Mouse (Mus musculus) Muller cell, postnatal 12 days (primary cell): Measurements from ENCODE around the gene Olfr715b.
"Not testable (repeated sequence)": the region's sequence is repeated elsewhere in the genome, so short reads cannot be mapped to it uniquely, and the experiment has no call there.

Experiments
- DNase-seq: peaks from one replicate; pipeline ENCODE4 v3.0.0-alpha.2; 2015; ENCODE audit errors: inconsistent ontology term

The Olfr715b gene

DNA sequence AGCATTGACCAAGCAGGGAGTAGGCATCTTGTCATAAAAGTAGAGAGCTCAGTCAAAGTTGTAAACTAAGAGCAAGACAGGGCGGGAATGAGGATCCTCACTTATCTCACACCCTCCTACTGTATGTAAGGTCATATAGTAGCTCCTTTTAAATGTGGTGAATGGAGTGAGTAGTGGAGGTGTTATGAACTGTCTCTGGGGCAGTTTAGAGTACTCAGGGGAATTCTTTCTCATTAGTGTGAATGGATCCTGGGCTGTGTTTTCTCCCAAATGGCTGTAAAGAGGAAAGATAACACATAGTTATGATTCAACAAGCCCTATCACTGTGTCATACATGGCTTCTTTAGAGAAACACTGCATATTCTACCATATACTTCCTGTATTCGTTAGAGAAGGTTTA lies at the start of gene Olfr715b:
Olfr715b (minus strand) TSS at position 101 of the 400 bp plus-strand sequence.
- not testable (repeated sequence) for DNase-seq

DNA sequence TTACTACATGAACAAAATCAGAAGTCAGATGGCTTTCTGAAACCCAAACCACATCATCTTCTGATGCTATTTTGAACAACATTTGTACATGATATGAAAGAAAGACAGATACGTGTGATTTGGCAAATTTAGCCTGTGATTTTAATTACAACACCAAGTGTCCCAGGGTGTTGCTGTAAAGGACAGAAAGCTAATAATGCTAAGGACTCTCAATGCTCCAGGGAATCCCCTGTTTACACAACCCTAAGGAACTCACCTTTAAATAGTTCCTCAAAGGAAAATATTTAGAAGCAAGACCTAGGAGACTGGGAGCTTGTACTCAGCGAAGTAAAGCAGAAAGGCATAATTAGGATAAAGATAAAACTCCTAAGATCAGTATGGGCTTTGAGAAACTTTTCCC lies 27.9 kb upstream of the Olfr715b start, which contains the start of gene Olfr716:
Olfr716 (plus strand) TSS at position 301 of the 400 bp plus-strand sequence.
- not testable (repeated sequence) for DNase-seq

DNA sequence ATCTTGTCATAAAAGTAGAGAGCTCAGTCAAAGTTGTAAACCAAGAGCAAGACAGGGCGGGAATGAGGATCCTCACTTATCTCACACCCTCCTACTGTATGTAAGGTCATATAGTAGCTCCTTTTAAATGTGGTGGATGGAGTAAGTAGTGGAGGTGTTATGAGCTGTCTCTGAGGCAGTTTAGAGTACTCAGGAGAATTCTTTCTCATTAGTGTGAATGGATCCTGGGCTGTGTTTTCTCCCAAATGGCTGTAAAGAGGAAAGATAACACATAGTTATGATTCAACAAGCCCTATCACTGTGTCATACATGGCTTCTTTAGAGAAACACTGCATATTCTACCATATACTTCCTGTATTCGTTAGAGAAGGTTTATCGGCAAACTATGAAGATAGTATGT lies 20.8 kb upstream of the Olfr715b start, which contains the start of gene Olfr715:
Olfr715 (minus strand) TSS at position 101 of the 400 bp plus-strand sequence.
- DNase-seq: not testable (repeated sequence)

DNA sequence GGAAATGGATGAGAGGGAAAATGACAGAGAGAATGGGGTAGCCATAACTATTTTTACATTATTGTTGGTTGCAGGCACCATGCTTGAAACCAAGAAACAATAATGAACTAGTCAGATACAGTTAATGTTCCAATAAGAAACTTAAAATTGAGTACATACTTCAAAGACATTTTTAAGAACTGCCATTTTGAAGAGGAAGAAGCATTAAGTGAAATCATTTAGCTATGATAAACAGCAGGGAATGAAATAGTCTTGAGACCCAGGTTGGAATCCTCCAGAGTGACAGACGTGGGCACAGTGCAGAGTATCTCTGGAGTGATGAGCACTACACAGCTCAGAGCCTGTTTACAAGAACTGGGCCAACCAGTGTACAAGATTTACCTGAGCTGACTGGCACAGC lies 17.2 kb downstream of the Olfr715b start, which contains the start of gene Olfr17:
Olfr17 (plus strand) TSS at position 301 of the 400 bp plus-strand sequence.
- DNase-seq: no peak

DNA sequence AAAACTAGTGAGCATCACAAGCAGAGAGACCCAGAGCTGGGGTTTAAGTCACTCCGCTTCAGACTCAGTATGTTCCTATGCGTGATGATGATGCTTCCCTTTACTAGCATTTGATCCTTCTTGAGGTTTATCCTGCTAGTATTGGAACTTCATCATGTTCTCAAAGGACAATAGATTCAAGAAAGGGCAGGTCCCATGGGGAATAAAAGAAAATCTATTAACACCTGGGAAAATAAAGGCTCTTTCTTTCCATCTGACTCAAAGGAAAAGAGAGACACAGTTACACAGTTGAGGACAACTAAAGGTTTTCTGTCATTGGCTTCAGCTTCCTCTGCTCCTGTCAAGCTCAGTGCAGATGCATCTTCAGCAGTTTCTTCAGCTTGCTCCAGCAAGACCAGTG lies 39.5 kb downstream of the Olfr715b start, which contains the start of gene Olfr714:
Olfr714 (plus strand) TSS at position 301 of the 400 bp plus-strand sequence.
- DNase-seq: no peak
